Mouse (Mus musculus) heart, embryonic 15.5 days (tissue): ENCODE measurements around the gene Bub3. TPM values are rescaled to one million over a fixed set of nuclear protein-coding genes. Genes with fewer than 3 reads are reported as not detected.

Experiments
- ATAC-seq: fragments of 200-750 bp; cut with Nextera tagmentation; replicated peaks from 2 replicates; pipeline ENCODE4 v1.8.0; 2017; ENCODE audit warnings: low read depth, moderate TSS enrichment; ENCODE audit not compliant: insufficient number of reproducible peaks, insufficient read depth, low FRiP score
- H3K27ac ChIP-seq: fragments of 300-500 bp; sonication (generic); 2 replicates; pipeline ENCODE4 v1.5.1; 2015; ENCODE audit warnings: mild to moderate bottlenecking, inconsistent platforms
- H3K27me3 ChIP-seq: fragments of 300-500 bp; sonication (generic); 2 replicates; pipeline ENCODE4 v1.6.1; 2015; ENCODE audit warnings: inconsistent platforms
- H3K36me3 ChIP-seq: fragments of 300-500 bp; sonication (generic); 2 replicates; pipeline ENCODE4 v1.6.1; 2015; ENCODE audit warnings: mild to moderate bottlenecking, inconsistent platforms
- H3K4me1 ChIP-seq: fragments of 300-500 bp; sonication (generic); replicated peaks from 2 replicates; pipeline ENCODE4 v1.6.1; 2015; ENCODE audit warnings: inconsistent platforms
- H3K4me2 ChIP-seq: fragments of 300-500 bp; sonication (generic); 2 replicates; pipeline ENCODE4 v1.6.1; 2015; ENCODE audit warnings: inconsistent platforms, mild to moderate bottlenecking, moderate library complexity
- H3K4me3 ChIP-seq: fragments of 300-500 bp; sonication (generic); 2 replicates; pipeline ENCODE4 v1.5.1; 2015; ENCODE audit warnings: mild to moderate bottlenecking, inconsistent platforms
- H3K9ac ChIP-seq: fragments of 300-500 bp; sonication (generic); 2 replicates; pipeline ENCODE4 v1.6.1; 2015; ENCODE audit warnings: mild to moderate bottlenecking, inconsistent platforms
- H3K9me3 ChIP-seq: fragments of 300-500 bp; sonication (generic); replicated peaks from 2 replicates; pipeline ENCODE4 v1.6.1; 2016; ENCODE audit warnings: inconsistent platforms
- WGBS: fragments of 180-500 bp; shearing (Covaris S2); methylation state at CpG from one replicate; pipeline ENCODE4 v1.1.7; 2015; ENCODE audit warnings: mixed read lengths; 5-methylcytosine and 5-hydroxymethylcytosine counted together
- polyA plus RNA-seq: library from polyadenylated mRNA; unstranded; fragments of >200 nt; fragmentation: Nextera tagmentation; extraction: Ambion mirVana; gene quantifications from 2 replicates; pipeline ENCODE4 v1.2.1, GENCODE M21; 2015

Bub3 gene
- polyA plus RNA-seq, 1 experiment from 2014 or later, result 111 TPM

DNA sequence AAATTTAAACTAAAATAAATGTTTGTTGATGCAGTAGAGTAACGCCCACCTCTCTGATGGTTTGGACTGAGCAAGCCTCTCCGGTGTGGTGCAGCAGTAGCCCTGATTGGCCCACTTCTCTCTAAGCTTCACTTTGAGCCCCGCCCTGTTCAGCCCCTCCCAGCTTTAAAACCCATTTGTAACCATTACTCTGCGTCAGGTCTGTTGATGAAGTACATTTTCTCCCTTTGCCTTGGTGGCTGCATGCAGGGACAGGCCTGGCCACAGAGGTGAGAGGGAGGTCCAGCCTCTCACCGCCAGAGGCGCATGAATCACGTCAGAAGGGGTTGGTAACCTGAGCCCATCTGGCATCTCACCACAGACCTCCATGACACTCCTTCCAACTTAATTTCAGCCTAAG is 49.7 kb downstream of the Bub3 start:
- no peak overlapping the region for H3K27ac ChIP-seq
- no peak overlapping the region for H3K9ac ChIP-seq
- no peaks in the 10 kb centered on the region for H3K27me3 ChIP-seq
- H3K4me2 ChIP-seq, result no peak overlapping the region
- WGBS, result 27% methylated on average over 7 of the region's 7 CpGs
- peaks cover 3% of the 10 kb centered on the region; the same call in 1 of the 2 replicates for H3K4me1 ChIP-seq
- no peak for ATAC-seq
- no peak overlapping the region for H3K4me3 ChIP-seq
- no peaks in the 10 kb centered on the region for H3K36me3 ChIP-seq
- no peaks in the 10 kb centered on the region for H3K9me3 ChIP-seq

Other genes starting within 250 kb of the Bub3 start
- 0.62 and 0.68 TPM in 2 replicates for gene Cuzd1, start 237.9 kb upstream of the Bub3 start, polyA plus RNA-seq
- gene Fam24b, start 230.7 kb upstream of the Bub3 start, polyA plus RNA-seq, result not detected in 2 replicates
- gene Fam24a, start 226.4 kb upstream of the Bub3 start, polyA plus RNA-seq, result not detected in 2 replicates
- 15.4 and 16.1 TPM in 2 replicates for gene 2310057M21Rik, start 197.5 kb upstream of the Bub3 start, polyA plus RNA-seq
- 79.6 and 84.9 TPM in 2 replicates for gene Pstk, start 189.1 kb upstream of the Bub3 start, polyA plus RNA-seq
- gene Ikzf5, start 149.7 kb upstream of the Bub3 start, polyA plus RNA-seq, result 8.6 and 8.7 TPM in 2 replicates
- gene Acadsb, start 149.6 kb upstream of the Bub3 start, polyA plus RNA-seq, result 93.0 and 94.9 TPM in 2 replicates
- not detected in 2 replicates for gene Hmx3, start 17.4 kb upstream of the Bub3 start, polyA plus RNA-seq
- 0.09 TPM in 1 of 2 replicates, not detected in the other for gene Hmx2, start 11.4 kb upstream of the Bub3 start, polyA plus RNA-seq